Mouse (Mus musculus): ENCODE results near the gene Dek.
A peak's percentile ranks its signal among the peaks of the same experiment; 100 is the strongest.

Gene Dek

GRCm38 (mm10) chr13:47062756-47063155 lies 43.2 kb downstream of the Dek start:
- DNase-seq (ENCODE audit: extremely low spot score, low read depth, low spot score), result no peak

GRCm38 (mm10) chr13:47056781-47057180 lies 49.2 kb downstream of the Dek start:
- no peak for DNase-seq (ENCODE audit: extremely low spot score, low read depth, low spot score)

- DNase-seq (ENCODE audit: extremely low spot score, low read depth, low spot score), result no peak
Observed at GRCm38 (mm10) chr13:47056126-47056525, 49.9 kb downstream of the Dek start.

GRCm38 (mm10) chr13:47053971-47054370 lies 52.0 kb downstream of the Dek start:
- DNase-seq (ENCODE audit: extremely low spot score, low read depth, low spot score), result no peak

GRCm38 (mm10) chr13:47050009-47050408 lies 56.0 kb downstream of the Dek start:
- DNase-seq (ENCODE audit: extremely low spot score, low read depth, low spot score), result no peak

- no peak for DNase-seq (ENCODE audit: extremely low spot score, low read depth, low spot score)
Observed at GRCm38 (mm10) chr13:47047996-47048395, 58.0 kb downstream of the Dek start.

- no peak for DNase-seq (ENCODE audit: extremely low spot score, low read depth, low spot score)
Observed at GRCm38 (mm10) chr13:47044617-47044947, 61.4 kb downstream of the Dek start, which contains the start of gene Tpmt. Gene Tpmt (minus strand): TSS chr13:47044737.

- no peak for DNase-seq (ENCODE audit: extremely low spot score, low read depth, low spot score)
Observed at GRCm38 (mm10) chr13:47043833-47044616, 62.0 kb downstream of the Dek start.

GRCm38 (mm10) chr13:47043030-47043680 lies 62.8 kb downstream of the Dek start, which contains the start of gene Kdm1b:
Gene Kdm1b (plus strand): TSS chr13:47043499.
- DNase-seq (ENCODE audit: extremely low spot score, low read depth, low spot score), result peak; percentile 97

- no peak for DNase-seq (ENCODE audit: extremely low spot score, low read depth, low spot score)
Observed at GRCm38 (mm10) chr13:47042024-47042633, 63.9 kb downstream of the Dek start.

- DNase-seq (ENCODE audit: extremely low spot score, low read depth, low spot score), result no peak
Observed at GRCm38 (mm10) chr13:47040061-47040460, 65.9 kb downstream of the Dek start.

- DNase-seq (ENCODE audit: extremely low spot score, low read depth, low spot score), result no peak
Observed at GRCm38 (mm10) chr13:47037946-47038345, 68.1 kb downstream of the Dek start.
